Mouse (Mus musculus): ENCODE data around the gene Nr2f1.
"Not testable (repeated sequence)": the region's sequence is repeated elsewhere in the genome, so short reads cannot be mapped to it uniquely, and the experiment has no call there.

Gene Nr2f1

GRCm38 (mm10) chr13:78199642-78200160 is at the start of gene Nr2f1:
Nr2f1 (minus strand) TSS chr13:78199757.
- no peak for DNase-seq (ENCODE audit: low read depth, low spot score)

- no peak for DNase-seq (ENCODE audit: low read depth, low spot score)
Measured at GRCm38 (mm10) chr13:78221680-78222079, 22.1 kb upstream of the Nr2f1 start.

GRCm38 (mm10) chr13:78220238-78220637 is 20.7 kb upstream of the Nr2f1 start:
- DNase-seq (ENCODE audit: low read depth, low spot score) = not testable (repeated sequence)

GRCm38 (mm10) chr13:78215223-78215622 is 15.7 kb upstream of the Nr2f1 start:
- no peak for DNase-seq (ENCODE audit: low read depth, low spot score)

- DNase-seq (ENCODE audit: low read depth, low spot score) = no peak
Measured at GRCm38 (mm10) chr13:78213155-78213554, 13.6 kb upstream of the Nr2f1 start.

GRCm38 (mm10) chr13:78212111-78212510 is 12.6 kb upstream of the Nr2f1 start:
- no peak for DNase-seq (ENCODE audit: low read depth, low spot score)

GRCm38 (mm10) chr13:78211231-78212010 is 11.9 kb upstream of the Nr2f1 start:
- peak; percentile 23 for DNase-seq (ENCODE audit: low read depth, low spot score)

- peak; percentile 28 for DNase-seq (ENCODE audit: low read depth, low spot score)
Measured at GRCm38 (mm10) chr13:78210748-78211089, 11.2 kb upstream of the Nr2f1 start.

GRCm38 (mm10) chr13:78210029-78210747 is 10.6 kb upstream of the Nr2f1 start:
- peak; percentile 47 for DNase-seq (ENCODE audit: low read depth, low spot score)

- DNase-seq (ENCODE audit: low read depth, low spot score) = no peak
Measured at GRCm38 (mm10) chr13:78209611-78210028, 10.1 kb upstream of the Nr2f1 start.

- DNase-seq (ENCODE audit: low read depth, low spot score) = no peak
Measured at GRCm38 (mm10) chr13:78208689-78209410, 9.3 kb upstream of the Nr2f1 start.

- DNase-seq (ENCODE audit: low read depth, low spot score) = no peak
Measured at GRCm38 (mm10) chr13:78207796-78208645, 8.5 kb upstream of the Nr2f1 start.

GRCm38 (mm10) chr13:78206891-78207430 is 7.4 kb upstream of the Nr2f1 start:
- DNase-seq (ENCODE audit: low read depth, low spot score) = no peak

- no peak for DNase-seq (ENCODE audit: low read depth, low spot score)
Measured at GRCm38 (mm10) chr13:78205426-78205825, 5.9 kb upstream of the Nr2f1 start.

- peak; percentile 72 for DNase-seq (ENCODE audit: low read depth, low spot score)
Measured at GRCm38 (mm10) chr13:78203348-78204061, 3.9 kb upstream of the Nr2f1 start.

- DNase-seq (ENCODE audit: low read depth, low spot score) = peak; percentile 36
Measured at GRCm38 (mm10) chr13:78202574-78203347, 3.2 kb upstream of the Nr2f1 start.

GRCm38 (mm10) chr13:78201871-78202565 is 2.5 kb upstream of the Nr2f1 start:
- no peak for DNase-seq (ENCODE audit: low read depth, low spot score)

GRCm38 (mm10) chr13:78200991-78201870 is 1.7 kb upstream of the Nr2f1 start:
- DNase-seq (ENCODE audit: low read depth, low spot score) = peak; percentile 83
